Mouse (Mus musculus) midbrain, postnatal 0 days (tissue): ENCODE data around the gene Olfr1369-ps1. TPM values are rescaled to one million over a fixed set of nuclear protein-coding genes. Genes with fewer than 3 reads are reported as not detected.

ENCODE experiments used
- ATAC-seq: fragments of 200-750 bp; cut with Nextera tagmentation; 2 replicates; pipeline ENCODE4 v1.8.0; 2017; ENCODE audit warnings: moderate number of reproducible peaks, mild to moderate bottlenecking, moderate TSS enrichment, moderate library complexity; ENCODE audit not compliant: low FRiP score
- DNase-seq: peaks from one replicate; pipeline ENCODE4 v3.0.0-alpha.2; 2015; ENCODE audit warnings: low spot score
- H3K27ac ChIP-seq: fragments of 300-500 bp; sonication (generic); 2 replicates; pipeline ENCODE4 v1.5.1; 2014; ENCODE audit warnings: low read depth, mild to moderate bottlenecking, low read length, mixed read lengths
- H3K27me3 ChIP-seq: fragments of 300-500 bp; sonication (generic); 2 replicates; pipeline ENCODE4 v1.6.1; 2014; ENCODE audit warnings: low read length, control low read depth, mixed read lengths; ENCODE audit not compliant: insufficient read depth
- H3K36me3 ChIP-seq: fragments of 300-500 bp; sonication (generic); 2 replicates; pipeline ENCODE4 v1.6.1; 2014; ENCODE audit warnings: low read length, control low read depth, mixed read lengths; ENCODE audit not compliant: insufficient read depth
- H3K4me1 ChIP-seq: fragments of 300-500 bp; sonication (generic); 2 replicates; pipeline ENCODE4 v1.6.1; 2014; ENCODE audit warnings: mild to moderate bottlenecking, control low read depth, antibody characterized with exemption, low read length, mixed read lengths; ENCODE audit not compliant: insufficient read depth
- H3K4me2 ChIP-seq: fragments of 300-500 bp; sonication (generic); 2 replicates; pipeline ENCODE4 v1.6.1; 2014; ENCODE audit warnings: low read depth, mild to moderate bottlenecking, low read length, mixed read lengths; ENCODE audit not compliant: poor library complexity, severe bottlenecking
- H3K4me3 ChIP-seq: fragments of 300-500 bp; sonication (generic); 2 replicates; pipeline ENCODE4 v1.5.1; 2014; ENCODE audit warnings: low read depth, mild to moderate bottlenecking, low read length, moderate library complexity
- H3K9ac ChIP-seq: fragments of 300-500 bp; sonication (generic); replicated peaks from 2 replicates; pipeline ENCODE4 v1.6.1; 2014; ENCODE audit warnings: mild to moderate bottlenecking, low read length, moderate library complexity, mixed read lengths; ENCODE audit not compliant: poor library complexity, severe bottlenecking
- H3K9me3 ChIP-seq: fragments of 300-500 bp; sonication (generic); 2 replicates; pipeline ENCODE4 v1.6.1; 2016; ENCODE audit warnings: low read length, control low read depth
- CTCF ChIP-seq: IDR thresholded peaks from 2 replicates; pipeline ENCODE4 v1.5.1; 2016; ENCODE audit warnings: antibody characterized with exemption, mild to moderate bottlenecking
- WGBS: fragments of 180-500 bp; shearing (Covaris S2); extraction: QIAGEN DNeasy Blood & Tissue Kit; methylation state at CpG from one replicate; pipeline ENCODE4 v1.1.7; 2014; 5-methylcytosine and 5-hydroxymethylcytosine counted together
- polyA plus RNA-seq: library from polyadenylated mRNA; unstranded; fragments of >200 nt; fragmentation: Nextera tagmentation; extraction: Ambion mirVana; gene quantifications from 2 replicates; pipeline ENCODE4 v1.2.1, GENCODE M21; 2015
- total RNA-seq: library from RNA; depleted of rRNA; stranded (reverse); fragments of >200 nt; gene quantifications from 2 replicates; pipeline ENCODE4 v1.2.3, GENCODE M21; 2014; rRNA removed

The Olfr1369-ps1 gene
- total and polyA plus RNA-seq, 2 experiments from 2014 or later: 0.10 TPM; not detected in 1

DNA sequence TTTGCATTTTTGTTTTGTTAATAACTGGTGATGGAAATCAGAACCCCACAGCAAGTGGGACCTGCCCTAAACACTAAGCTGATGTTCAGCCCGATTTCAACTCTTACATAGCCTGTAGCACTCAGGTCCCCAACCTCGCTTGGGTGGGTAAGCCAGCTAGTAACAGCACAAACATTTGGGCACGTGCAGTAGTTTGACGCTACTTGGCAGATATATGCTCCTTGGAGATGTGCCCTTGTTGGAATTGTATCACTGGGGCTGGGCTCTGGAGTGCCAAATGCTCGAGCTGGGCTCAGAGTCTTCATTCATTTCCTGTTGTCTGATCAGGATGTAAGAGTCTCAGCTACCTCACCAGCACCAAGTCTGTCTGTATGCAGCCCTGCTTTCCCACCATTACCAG, 51.3 kb downstream of the Olfr1369-ps1 start:
- WGBS: 56% methylated on average over 5 of the region's 5 CpGs
- ATAC-seq (no peak), DNase-seq (no peak)
- no peaks in the 10 kb centered on the region for H3K9me3 ChIP-seq
- no peak overlapping the region for H3K9ac ChIP-seq
- H3K27me3 ChIP-seq: no peaks in the 10 kb centered on the region
- no peaks in the 10 kb centered on the region for H3K4me1 ChIP-seq
- TF ChIP-seq CTCF: no peak
- H3K36me3 ChIP-seq: no peaks in the 10 kb centered on the region
- H3K4me3 ChIP-seq: no peak overlapping the region
- H3K4me2 ChIP-seq: no peak overlapping the region
- H3K27ac ChIP-seq: no peak overlapping the region

DNA sequence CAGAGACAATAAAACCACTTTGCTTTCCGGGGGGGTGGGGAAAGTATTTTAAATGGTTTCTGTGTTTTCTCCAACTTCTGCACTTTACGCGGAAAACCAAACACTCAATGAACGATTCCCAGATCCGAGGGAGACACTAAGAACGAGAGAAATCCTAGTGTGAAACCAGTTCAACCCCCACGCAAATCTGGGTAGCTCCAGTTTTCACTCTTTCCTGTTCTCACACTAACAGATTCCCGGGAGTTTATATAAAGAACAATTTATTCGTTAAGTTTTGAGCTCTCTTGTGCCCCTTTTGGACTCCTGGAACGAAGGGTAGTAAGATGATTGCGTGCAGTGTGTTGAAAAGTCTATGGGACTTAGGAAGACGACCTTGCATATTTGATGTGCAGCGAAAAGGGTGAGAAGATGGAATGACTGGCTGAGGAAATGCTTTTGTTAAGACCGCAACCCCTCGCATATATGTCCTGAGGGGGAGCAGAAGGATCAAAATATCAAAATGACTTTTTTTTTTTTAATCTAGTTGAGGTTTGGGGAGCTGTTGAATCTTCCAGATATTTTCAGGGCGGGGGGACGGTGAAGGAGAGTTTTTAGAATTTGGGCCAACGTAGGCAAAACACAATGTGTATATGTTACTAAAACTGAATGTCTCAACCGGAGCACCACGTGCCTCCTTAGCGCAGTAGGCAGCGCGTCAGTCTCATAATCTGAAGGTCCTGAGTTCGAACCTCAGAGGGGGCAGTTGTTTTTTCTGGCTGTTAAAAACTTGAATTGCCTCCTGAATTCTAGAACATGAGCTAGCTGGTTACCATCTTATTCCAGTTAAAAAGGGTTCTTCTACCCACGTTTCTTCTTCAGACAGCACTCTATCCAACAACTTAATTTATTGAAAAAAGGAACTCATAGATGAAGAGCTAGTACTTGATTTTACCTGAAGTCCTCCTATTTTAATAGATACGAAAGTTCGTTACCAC, 55.9 kb downstream of the Olfr1369-ps1 start:
- H3K4me1 ChIP-seq: no peaks in the 10 kb centered on the region
- H3K27me3 ChIP-seq: no peaks in the 10 kb centered on the region
- ATAC-seq: peak; percentile 78
- WGBS: 1% methylated on average over 27 of the region's 27 CpGs
- no peak for TF ChIP-seq CTCF
- DNase-seq: peak; percentile 89
- no peaks in the 10 kb centered on the region for H3K36me3 ChIP-seq
- peak overlapping the region; percentile 54 for H3K9ac ChIP-seq
- 0 out of 2 replicates have a peak overlapping the region, but pooled peaks have one; percentile 14 for H3K27ac ChIP-seq
- H3K4me2 ChIP-seq: peak overlapping the region; percentile 61
- no peaks in the 10 kb centered on the region for H3K9me3 ChIP-seq
- peak overlapping the region; percentile 47 for H3K4me3 ChIP-seq

DNA sequence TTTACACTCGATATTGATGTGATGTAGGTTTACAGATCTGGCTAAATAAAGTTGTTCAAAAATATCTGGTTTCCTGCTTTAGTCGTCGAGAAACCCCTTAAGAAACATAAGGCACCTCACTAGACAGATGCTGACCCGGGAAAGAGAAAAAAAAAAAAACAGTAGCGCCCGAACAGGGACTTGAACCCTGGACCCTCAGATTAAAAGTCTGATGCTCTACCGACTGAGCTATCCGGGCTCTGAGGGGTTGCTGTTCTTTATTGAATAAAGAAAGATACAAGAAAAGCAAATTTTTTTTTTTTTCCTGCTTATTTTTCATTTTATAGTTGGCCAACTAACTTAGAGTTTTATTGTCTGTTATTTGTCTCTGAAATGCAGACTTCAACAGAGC, 56.6 kb downstream of the Olfr1369-ps1 start:
- no peak for TF ChIP-seq CTCF
- 0% methylated on average over 8 of the region's 8 CpGs for WGBS
- no peak overlapping the region for H3K27ac ChIP-seq
- DNase-seq (peak; percentile 59), ATAC-seq (peak; percentile 53)
- H3K4me2 ChIP-seq: peak overlapping the region; percentile 61
- peak overlapping the region; percentile 47 for H3K4me3 ChIP-seq
- no peaks in the 10 kb centered on the region for H3K4me1 ChIP-seq
- H3K36me3 ChIP-seq: no peaks in the 10 kb centered on the region
- H3K9me3 ChIP-seq: no peaks in the 10 kb centered on the region
- H3K9ac ChIP-seq: peak overlapping the region; percentile 40; the same call in 1 of the 2 replicates
- no peaks in the 10 kb centered on the region for H3K27me3 ChIP-seq

DNA sequence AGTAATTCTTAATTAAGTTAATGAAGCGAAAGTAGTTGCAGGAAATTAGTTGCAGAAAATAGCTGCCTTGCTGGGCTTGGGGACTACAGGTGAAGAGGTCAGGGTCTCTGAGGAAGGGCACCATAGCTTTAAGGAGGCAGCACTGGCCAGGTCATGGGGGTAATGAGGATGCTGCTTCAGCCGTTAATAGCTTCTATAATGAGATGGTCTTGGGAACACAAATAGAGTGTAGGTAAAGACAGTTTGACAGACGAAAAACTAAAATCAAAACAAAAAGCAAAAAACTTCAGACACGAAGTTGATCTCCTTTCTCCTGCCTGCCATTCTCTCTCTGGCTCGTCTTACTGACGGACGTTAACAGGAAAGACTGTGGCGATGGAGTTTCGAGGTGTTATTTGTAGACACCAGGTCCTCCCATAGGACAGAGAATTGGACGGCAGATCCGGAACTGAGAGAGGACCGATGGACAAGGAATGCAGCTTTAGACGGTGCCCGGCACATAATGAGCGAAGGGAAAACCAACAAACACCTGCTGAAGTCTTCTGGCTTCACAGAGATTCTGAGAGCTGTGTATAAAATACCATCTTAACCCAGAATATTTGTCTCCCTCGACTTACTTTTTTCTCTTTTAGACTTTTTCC, 57.2 kb downstream of the Olfr1369-ps1 start:
- Histone ChIP-seq H3K9me3 (no peaks in the 10 kb centered on the region), H3K4me3 (peak overlapping the region; percentile 47), H3K4me1 (no peaks in the 10 kb centered on the region), H3K27me3 (no peaks in the 10 kb centered on the region), H3K4me2 (peak overlapping the region; percentile 61), H3K9ac (peak overlapping the region; percentile 40; the same call in 1 of the 2 replicates), H3K27ac (no peak overlapping the region), H3K36me3 (no peaks in the 10 kb centered on the region)
- TF ChIP-seq CTCF: no peak
- ATAC-seq: no peak
- DNase-seq: peak; percentile 38
- under 1% methylated on average over 16 of the region's 16 CpGs for WGBS

Other genes starting within 250 kb of the Olfr1369-ps1 start
- gene Olfr1370, start 36.5 kb upstream of the Olfr1369-ps1 start, total RNA-seq: not detected in 2 replicates
- not detected in 2 replicates for gene Olfr1370, start 36.5 kb upstream of the Olfr1369-ps1 start, polyA plus RNA-seq
- gene Olfr263, start 18.2 kb downstream of the Olfr1369-ps1 start, total RNA-seq: not detected in 2 replicates
- gene Olfr263, start 18.2 kb downstream of the Olfr1369-ps1 start, polyA plus RNA-seq: not detected in 2 replicates
- gene Olfr1368, start 34.4 kb downstream of the Olfr1369-ps1 start, total RNA-seq: not detected in 2 replicates
- not detected in 2 replicates for gene Olfr1368, start 34.4 kb downstream of the Olfr1369-ps1 start, polyA plus RNA-seq
- 74.5 and 76.2 TPM in 2 replicates for gene Trim27, start 68.0 kb downstream of the Olfr1369-ps1 start, total RNA-seq
- 64.2 and 65.0 TPM in 2 replicates for gene Trim27, start 68.0 kb downstream of the Olfr1369-ps1 start, polyA plus RNA-seq
- not detected in 2 replicates for gene Gpx5, start 181.2 kb downstream of the Olfr1369-ps1 start, total RNA-seq
- not detected in 2 replicates for gene Gpx5, start 181.2 kb downstream of the Olfr1369-ps1 start, polyA plus RNA-seq
- gene Gpx6, start 200.6 kb downstream of the Olfr1369-ps1 start, total RNA-seq: not detected in 2 replicates
- 0.26 and 0.58 TPM in 2 replicates for gene Gpx6, start 200.6 kb downstream of the Olfr1369-ps1 start, polyA plus RNA-seq
- gene Olfr1367, start 235.4 kb downstream of the Olfr1369-ps1 start, total RNA-seq: not detected in 2 replicates
- gene Olfr1367, start 235.4 kb downstream of the Olfr1369-ps1 start, polyA plus RNA-seq: not detected in 2 replicates